Mouse (Mus musculus) forebrain, embryonic 10.5 days (tissue): ENCODE data around the gene Atp1a3. TPM values are rescaled to one million over a fixed set of nuclear protein-coding genes. Genes with fewer than 3 reads are reported as not detected.
A peak's percentile ranks its signal among the peaks of the same experiment; 100 is the strongest.

ENCODE experiments used
- DNase-seq: peaks from one replicate; pipeline ENCODE4 v3.0.0-alpha.2; 2017; ENCODE audit warnings: low spot score; ENCODE audit errors: extremely low spot score
- H3K27ac ChIP-seq: fragments of 300-500 bp; sonication (generic); 2 replicates; pipeline ENCODE4 v1.5.1; 2016; ENCODE audit warnings: mild to moderate bottlenecking
- H3K27me3 ChIP-seq: fragments of 300-500 bp; sonication (generic); 2 replicates; pipeline ENCODE4 v1.6.1; 2016; ENCODE audit warnings: mild to moderate bottlenecking; ENCODE audit not compliant: poor library complexity, severe bottlenecking
- H3K36me3 ChIP-seq: fragments of 300-500 bp; sonication (generic); replicated peaks from 2 replicates; pipeline ENCODE4 v1.6.1; 2016; ENCODE audit warnings: mild to moderate bottlenecking, moderate library complexity
- H3K4me1 ChIP-seq: fragments of 300-500 bp; sonication (generic); 2 replicates; pipeline ENCODE4 v1.6.1; 2016
- H3K4me3 ChIP-seq: fragments of 300-500 bp; sonication (generic); 2 replicates; pipeline ENCODE4 v1.5.1; 2016; ENCODE audit warnings: mild to moderate bottlenecking, moderate library complexity
- H3K9me3 ChIP-seq: fragments of 300-500 bp; sonication (generic); 2 replicates; pipeline ENCODE4 v1.6.1; 2016; ENCODE audit warnings: mild to moderate bottlenecking, moderate library complexity
- WGBS: fragments of 180-500 bp; shearing (Covaris S2); methylation state at CpG from one replicate; pipeline ENCODE4 v1.1.7; 2016; 5-methylcytosine and 5-hydroxymethylcytosine counted together
- polyA plus RNA-seq: library from polyadenylated mRNA; unstranded; fragments of >200 nt; fragmentation: Nextera tagmentation; extraction: Ambion mirVana; gene quantifications from 2 replicates; pipeline ENCODE4 v1.2.1, GENCODE M21; 2016

The Atp1a3 gene
- polyA plus RNA-seq, 1 experiment from 2014 or later: 9.1 TPM

- WGBS: 96% methylated on average over 3 of the region's 3 CpGs
- Histone ChIP-seq H3K36me3 (no peaks in the 10 kb centered on the region), H3K4me1 (peaks cover 16% of the 10 kb centered on the region), H3K27ac (no peak overlapping the region), H3K27me3 (no peaks in the 10 kb centered on the region), H3K4me3 (no peak overlapping the region), H3K9me3 (no peaks in the 10 kb centered on the region)
- DNase-seq: no peak
Measured at GRCm38 (mm10) chr7:24970341-24970740, 35.4 kb downstream of the Atp1a3 start.

GRCm38 (mm10) chr7:24969805-24970204, 36.0 kb downstream of the Atp1a3 start:
- Histone ChIP-seq H3K27ac (no peak overlapping the region), H3K36me3 (no peaks in the 10 kb centered on the region), H3K9me3 (no peaks in the 10 kb centered on the region), H3K4me1 (peaks cover 19% of the 10 kb centered on the region), H3K4me3 (no peak overlapping the region), H3K27me3 (no peaks in the 10 kb centered on the region)
- no peak for DNase-seq
- 77% methylated on average over 12 of the region's 12 CpGs for WGBS

GRCm38 (mm10) chr7:24968463-24968862, 37.3 kb downstream of the Atp1a3 start:
- Histone ChIP-seq H3K36me3 (no peaks in the 10 kb centered on the region), H3K4me1 (peaks cover 24% of the 10 kb centered on the region), H3K27ac (no peak overlapping the region), H3K4me3 (no peak overlapping the region), H3K27me3 (no peaks in the 10 kb centered on the region), H3K9me3 (no peaks in the 10 kb centered on the region)
- 71% methylated on average over 6 of the region's 6 CpGs for WGBS
- no peak for DNase-seq

GRCm38 (mm10) chr7:24967966-24968365, 37.8 kb downstream of the Atp1a3 start:
- 87% methylated on average over 8 of the region's 8 CpGs for WGBS
- no peaks in the 10 kb centered on the region for H3K9me3 ChIP-seq

GRCm38 (mm10) chr7:24964897-24965535, 40.7 kb downstream of the Atp1a3 start:
- no peak overlapping the region for H3K4me3 ChIP-seq
- H3K9me3 ChIP-seq: no peaks in the 10 kb centered on the region
- H3K27ac ChIP-seq: no peak overlapping the region
- no peaks in the 10 kb centered on the region for H3K36me3 ChIP-seq
- peaks cover 9% of the 10 kb centered on the region; the same call in 1 of the 2 replicates for H3K4me1 ChIP-seq
- no peaks in the 10 kb centered on the region for H3K27me3 ChIP-seq
- peak; percentile 79 for DNase-seq
- WGBS: 16% methylated on average over 5 of the region's 5 CpGs

More at GRCm38 (mm10) chr7:24967966-24968365, 37.8 kb downstream of the Atp1a3 start:
- Histone ChIP-seq H3K36me3 (no peaks in the 10 kb centered on the region), H3K4me3 (no peak overlapping the region), H3K4me1 (peaks cover 24% of the 10 kb centered on the region), H3K27me3 (no peaks in the 10 kb centered on the region), H3K27ac (no peak overlapping the region)
- no peak for DNase-seq

- no peaks in the 10 kb centered on the region for H3K27me3 ChIP-seq
- H3K27ac ChIP-seq: no peak overlapping the region
- 92% methylated on average over 2 of the region's 2 CpGs for WGBS
- no peaks in the 10 kb centered on the region for H3K9me3 ChIP-seq
- DNase-seq: no peak
- no peak overlapping the region for H3K4me3 ChIP-seq
- H3K4me1 ChIP-seq: peaks cover 9% of the 10 kb centered on the region; the same call in 1 of the 2 replicates
- no peaks in the 10 kb centered on the region for H3K36me3 ChIP-seq
Measured at GRCm38 (mm10) chr7:24964288-24964687, 41.5 kb downstream of the Atp1a3 start.

GRCm38 (mm10) chr7:24955226-24955625, 50.5 kb downstream of the Atp1a3 start:
- no peaks in the 10 kb centered on the region for H3K9me3 ChIP-seq
- no peak overlapping the region for H3K27ac ChIP-seq
- 2% methylated on average over 33 of the region's 33 CpGs for WGBS
- no peaks in the 10 kb centered on the region for H3K36me3 ChIP-seq
- DNase-seq: no peak
- H3K4me1 ChIP-seq: peaks cover 37% of the 10 kb centered on the region
- H3K27me3 ChIP-seq: peaks cover 73% of the 10 kb centered on the region
- peak overlapping the region; percentile 55 for H3K4me3 ChIP-seq

- H3K9me3 ChIP-seq: no peaks in the 10 kb centered on the region
- DNase-seq: no peak
- peak overlapping the region; percentile 80 for H3K27ac ChIP-seq
- peaks cover 81% of the 10 kb centered on the region for H3K27me3 ChIP-seq
- peaks cover 45% of the 10 kb centered on the region for H3K4me1 ChIP-seq
- under 1% methylated on average over 30 of the region's 30 CpGs for WGBS
- no peaks in the 10 kb centered on the region for H3K36me3 ChIP-seq
- H3K4me3 ChIP-seq: peak overlapping the region; percentile 55
Measured at GRCm38 (mm10) chr7:24954450-24954849, 51.3 kb downstream of the Atp1a3 start.

- WGBS: under 1% methylated on average over 24 of the region's 24 CpGs
- peak overlapping the region; percentile 80 for H3K27ac ChIP-seq
Measured at GRCm38 (mm10) chr7:24953966-24954365, 51.8 kb downstream of the Atp1a3 start.

GRCm38 (mm10) chr7:24949958-24950623, 55.7 kb downstream of the Atp1a3 start:
- DNase-seq: peak; percentile 86
- H3K9me3 ChIP-seq: no peaks in the 10 kb centered on the region
- 0% methylated on average over 8 of the region's 8 CpGs for WGBS
- no peak overlapping the region for H3K27ac ChIP-seq
- H3K4me3 ChIP-seq: no peak overlapping the region
- peaks cover 47% of the 10 kb centered on the region for H3K4me1 ChIP-seq
- no peaks in the 10 kb centered on the region for H3K36me3 ChIP-seq
- H3K27me3 ChIP-seq: peaks cover 100% of the 10 kb centered on the region

More at GRCm38 (mm10) chr7:24953966-24954365, 51.8 kb downstream of the Atp1a3 start:
- no peaks in the 10 kb centered on the region for H3K9me3 ChIP-seq
- H3K27me3 ChIP-seq: peaks cover 86% of the 10 kb centered on the region
- H3K4me3 ChIP-seq: peak overlapping the region; percentile 55
- DNase-seq: no peak
- peaks cover 45% of the 10 kb centered on the region for H3K4me1 ChIP-seq
- H3K36me3 ChIP-seq: no peaks in the 10 kb centered on the region

- Histone ChIP-seq H3K27ac (no peak overlapping the region), H3K27me3 (peaks cover 100% of the 10 kb centered on the region), H3K4me3 (no peak overlapping the region; the same call in none of the 2 replicates), H3K4me1 (peaks cover 45% of the 10 kb centered on the region), H3K36me3 (no peaks in the 10 kb centered on the region), H3K9me3 (no peaks in the 10 kb centered on the region)
- WGBS: 2% methylated on average over 28 of the region's 29 CpGs
- no peak for DNase-seq
Measured at GRCm38 (mm10) chr7:24948774-24949173, 57.0 kb downstream of the Atp1a3 start.

- under 1% methylated on average over 7 of the region's 7 CpGs for WGBS
- Histone ChIP-seq H3K27ac (no peak overlapping the region), H3K27me3 (peaks cover 100% of the 10 kb centered on the region), H3K4me1 (peaks cover 43% of the 10 kb centered on the region), H3K9me3 (no peaks in the 10 kb centered on the region), H3K36me3 (no peaks in the 10 kb centered on the region), H3K4me3 (no peak overlapping the region)
- DNase-seq: no peak
Measured at GRCm38 (mm10) chr7:24947316-24948048, 58.3 kb downstream of the Atp1a3 start.
